Mouse (Mus musculus): ENCODE data around the gene Hmox1.
A peak's percentile ranks its signal among the peaks of the same experiment; 100 is the strongest.

Gene Hmox1

DNA sequence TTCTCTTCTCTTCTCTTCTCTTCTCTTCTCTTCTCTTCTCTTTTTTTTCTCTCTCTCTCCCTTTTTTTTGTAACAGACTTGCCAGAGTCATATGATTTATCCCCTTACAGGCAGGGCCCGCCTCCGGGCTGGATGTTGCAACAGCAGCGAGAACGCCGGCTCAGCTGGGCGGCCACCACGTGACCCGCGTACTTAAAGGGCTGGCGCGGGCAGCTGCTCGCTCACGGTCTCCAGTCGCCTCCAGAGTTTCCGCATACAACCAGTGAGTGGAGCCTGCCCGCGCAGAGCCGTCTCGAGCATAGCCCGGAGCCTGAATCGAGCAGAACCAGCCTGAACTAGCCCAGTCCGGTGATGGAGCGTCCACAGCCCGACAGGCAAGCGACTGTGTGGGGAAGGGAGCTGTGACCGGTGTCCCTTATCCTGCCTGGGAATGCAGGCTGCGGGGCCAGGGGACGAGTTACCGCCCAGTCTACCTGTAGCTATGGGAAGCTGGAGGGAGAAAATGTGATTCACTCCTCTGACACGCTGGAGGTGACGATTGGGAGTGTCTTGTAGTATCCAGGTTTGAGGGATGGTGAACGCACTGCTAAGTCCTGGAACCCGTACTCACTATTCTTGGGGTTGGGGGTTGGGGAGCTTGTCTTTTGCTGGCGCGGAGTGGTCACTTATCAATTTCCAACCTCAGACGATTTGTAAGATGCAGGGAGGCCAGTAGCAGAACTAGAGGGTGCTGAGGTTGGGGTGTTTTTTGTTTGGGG, at the start of gene Hmox1:
Gene Hmox1 (plus strand): TSS at position 223 of the 758 bp plus-strand sequence.
- DNase-seq (ENCODE audit: low spot score), result peak; percentile 81

DNA sequence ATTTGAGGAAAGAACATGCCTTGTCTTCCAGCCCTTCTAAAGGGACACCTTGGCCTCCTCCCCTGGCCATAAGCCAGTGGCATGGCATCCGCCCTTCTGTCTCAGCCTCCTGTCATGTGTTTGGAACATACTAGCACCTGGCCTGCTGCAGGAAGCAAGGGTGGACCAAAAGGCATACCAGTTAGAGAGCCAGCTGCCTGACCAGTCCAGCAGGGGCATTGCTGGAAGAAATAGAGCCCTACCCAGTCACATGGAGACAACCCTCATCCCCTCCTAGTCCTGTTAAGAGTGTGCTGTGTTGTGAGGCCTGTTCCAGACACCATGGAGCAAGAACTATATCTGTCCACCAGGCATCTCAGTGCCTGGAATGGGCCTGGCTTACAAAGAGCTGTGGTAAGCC, 47.1 kb upstream of the Hmox1 start:
- DNase-seq (ENCODE audit: low spot score), result no peak

GRCm38 (mm10) chr8:75047784-75048183, 45.6 kb upstream of the Hmox1 start:
- DNase-seq (ENCODE audit: low spot score), result no peak

GRCm38 (mm10) chr8:75053342-75053741, 40.1 kb upstream of the Hmox1 start:
- DNase-seq (ENCODE audit: low spot score), result no peak

DNA sequence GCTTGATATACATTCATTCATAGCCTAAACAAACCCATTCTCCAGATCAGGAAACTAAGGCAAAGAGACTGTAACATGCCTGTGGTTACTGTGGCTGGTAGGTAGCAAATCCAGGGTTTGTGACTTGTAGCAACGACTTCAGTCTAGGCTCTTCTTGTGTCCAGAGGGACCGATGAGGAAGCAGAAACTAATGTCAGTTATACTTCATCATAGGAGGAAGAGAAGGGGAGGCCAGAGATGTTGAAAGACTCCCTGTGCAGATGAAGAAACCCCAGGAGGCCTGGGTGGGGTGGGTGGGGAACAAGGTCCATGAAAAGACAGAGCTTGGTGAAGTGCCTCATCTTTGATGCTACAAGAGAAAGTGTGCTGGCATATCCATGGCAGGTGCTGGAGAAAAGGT, 37.7 kb upstream of the Hmox1 start:
- DNase-seq (ENCODE audit: low spot score), result no peak

- DNase-seq (ENCODE audit: low spot score), result no peak
Measured at GRCm38 (mm10) chr8:75060022-75060421, 33.4 kb upstream of the Hmox1 start.

- DNase-seq (ENCODE audit: low spot score), result no peak
Measured at GRCm38 (mm10) chr8:75060815-75061214, 32.6 kb upstream of the Hmox1 start.

DNA sequence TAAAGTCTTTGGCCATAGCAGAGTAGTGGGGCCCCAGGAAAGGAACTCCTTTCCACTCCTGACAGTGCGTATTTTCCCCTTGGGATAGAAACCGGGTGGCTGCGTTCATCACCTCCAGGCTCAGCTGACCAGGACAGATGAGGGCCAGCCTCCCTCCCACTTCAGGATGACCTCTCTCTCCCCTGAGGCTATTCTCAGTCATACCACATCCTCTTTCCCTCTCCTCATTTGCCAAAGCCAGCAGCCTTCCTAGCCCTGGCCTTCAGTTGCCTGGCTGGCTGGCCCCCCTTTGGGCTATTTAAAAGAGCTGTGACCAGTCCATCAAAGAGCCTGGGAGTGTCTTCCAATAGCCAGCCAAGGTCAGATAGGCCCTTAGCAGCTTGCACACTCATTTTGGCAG, 30.1 kb upstream of the Hmox1 start:
- DNase-seq (ENCODE audit: low spot score), result no peak

DNA sequence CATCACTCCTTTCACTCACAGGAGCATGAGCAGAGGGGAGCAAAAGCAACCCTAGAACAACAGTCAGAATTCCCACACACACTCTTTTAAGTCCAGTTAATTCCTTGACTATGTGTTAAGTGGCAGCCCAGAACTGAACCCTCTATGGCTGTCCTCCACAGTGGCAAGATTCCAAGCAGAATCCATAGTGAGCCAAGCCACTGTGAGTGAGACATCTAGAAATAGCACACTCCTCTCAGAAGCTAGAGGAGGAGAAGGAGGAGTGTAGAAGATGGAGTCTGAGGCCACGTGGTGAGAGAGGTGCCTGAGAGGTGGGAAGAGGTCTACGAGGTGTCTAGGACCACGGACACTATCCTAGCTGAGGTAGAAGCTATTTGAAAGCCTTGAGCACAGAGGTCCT, 28.6 kb upstream of the Hmox1 start:
- DNase-seq (ENCODE audit: low spot score), result no peak

- no peak for DNase-seq (ENCODE audit: low spot score)
Measured at GRCm38 (mm10) chr8:75067287-75067686, 26.1 kb upstream of the Hmox1 start.

DNA sequence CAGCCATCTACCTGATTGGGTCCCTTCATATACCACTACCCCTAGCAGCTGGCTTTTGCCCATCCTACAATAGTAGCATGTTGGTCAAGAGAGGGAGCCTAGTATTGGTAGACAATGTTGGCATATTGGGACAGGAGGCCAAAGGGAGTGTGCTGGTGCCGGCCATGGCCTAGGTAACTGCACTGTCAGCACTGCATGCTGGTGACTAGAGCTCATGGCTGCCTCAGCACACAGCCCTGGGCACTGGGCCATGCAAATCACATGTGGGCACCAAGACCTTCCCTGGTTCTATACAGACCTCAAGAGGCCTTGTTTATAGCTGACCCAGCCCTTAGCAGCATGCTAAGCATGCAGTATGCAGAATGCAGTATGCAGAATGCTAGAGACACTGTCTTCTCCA, 23.1 kb upstream of the Hmox1 start:
- DNase-seq (ENCODE audit: low spot score), result no peak

- peak; percentile 82 for DNase-seq (ENCODE audit: low spot score)
Measured at GRCm38 (mm10) chr8:75071627-75072346, 21.6 kb upstream of the Hmox1 start.

DNA sequence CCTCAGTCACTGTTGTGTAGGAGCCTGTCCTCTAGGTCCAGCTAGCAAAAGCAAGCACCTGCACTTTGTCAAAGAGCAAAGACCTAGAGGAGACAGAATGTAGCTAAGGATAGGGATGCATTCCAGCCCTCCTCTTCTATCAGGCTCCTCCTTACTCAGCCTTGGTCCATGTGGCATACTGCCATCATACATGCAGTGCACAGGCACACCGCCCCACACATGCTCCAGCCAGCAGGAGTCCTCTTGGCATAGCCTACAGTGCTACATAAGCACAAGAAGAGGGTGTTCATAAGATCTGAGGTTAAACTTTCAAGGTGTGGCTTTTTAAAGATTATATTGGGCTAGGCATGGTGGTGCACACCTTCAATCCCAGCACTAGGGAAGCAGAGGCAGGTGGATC, 18.5 kb upstream of the Hmox1 start:
- DNase-seq (ENCODE audit: low spot score), result no peak

DNA sequence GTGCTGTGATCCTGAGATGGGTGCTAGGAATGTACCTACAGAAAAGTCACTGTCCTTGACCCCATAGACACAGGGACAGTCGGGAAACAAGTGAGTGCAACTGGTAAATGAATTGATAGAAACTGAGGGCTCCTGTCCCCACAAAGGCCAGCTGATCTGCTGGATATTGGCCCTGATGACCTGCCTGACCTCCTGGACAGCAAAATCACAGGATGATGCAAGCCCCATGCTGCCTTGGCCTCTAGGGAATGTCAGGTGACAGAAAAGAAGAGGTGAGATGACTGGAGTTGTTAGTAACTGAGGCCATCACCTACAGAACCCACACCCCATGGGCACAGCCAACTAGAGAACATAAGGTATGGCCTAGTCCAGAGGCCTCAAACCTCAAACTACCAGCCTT, 15.2 kb upstream of the Hmox1 start:
- no peak for DNase-seq (ENCODE audit: low spot score)

DNA sequence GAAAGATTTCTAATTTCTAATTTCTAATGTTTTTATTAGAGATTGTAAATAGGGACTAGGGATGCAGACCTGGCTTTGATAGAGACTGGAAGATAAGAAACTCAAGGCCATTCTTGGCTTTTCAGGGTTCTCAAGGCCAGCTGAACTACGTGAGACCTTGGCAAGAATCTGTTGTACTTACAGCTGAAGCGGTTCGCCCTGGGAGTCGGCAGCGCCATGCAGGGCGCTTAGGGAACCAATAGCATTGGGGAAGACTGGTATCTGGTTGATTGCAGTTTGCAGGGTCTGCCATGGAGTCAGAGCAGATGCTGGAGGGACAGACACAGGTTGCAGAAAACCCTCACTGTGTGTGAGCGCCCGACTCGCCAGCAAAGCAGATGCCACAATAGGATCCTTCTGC, 14.6 kb upstream of the Hmox1 start:
- no peak for DNase-seq (ENCODE audit: low spot score)

- DNase-seq (ENCODE audit: low spot score), result no peak
Measured at GRCm38 (mm10) chr8:75081364-75082040, 11.9 kb upstream of the Hmox1 start.

- no peak for DNase-seq (ENCODE audit: low spot score)
Measured at GRCm38 (mm10) chr8:75082181-75082805, 11.1 kb upstream of the Hmox1 start.

DNA sequence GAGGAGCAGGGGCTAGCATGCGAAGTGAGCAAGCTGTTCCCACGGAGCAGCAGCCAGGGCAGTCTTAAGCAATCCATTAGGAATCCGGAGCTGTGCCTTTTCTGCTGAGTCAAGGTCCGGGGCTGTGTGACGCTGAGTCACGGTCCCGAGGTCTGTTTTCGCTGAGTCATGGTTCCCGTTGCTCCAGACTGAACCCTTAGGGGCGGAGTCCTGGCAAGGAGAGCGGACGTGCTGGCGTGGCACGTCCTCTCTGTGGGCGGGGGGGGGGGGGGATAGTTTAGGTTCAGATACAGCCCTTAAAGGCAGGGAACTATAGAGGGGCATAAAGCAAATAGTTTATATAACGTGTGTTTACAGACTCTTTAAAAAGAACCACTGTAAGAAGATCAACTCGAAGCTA, 9.6 kb upstream of the Hmox1 start:
- peak; percentile 92 for DNase-seq (ENCODE audit: low spot score)

- DNase-seq (ENCODE audit: low spot score), result no peak
Measured at GRCm38 (mm10) chr8:75084382-75085064, 8.9 kb upstream of the Hmox1 start.

DNA sequence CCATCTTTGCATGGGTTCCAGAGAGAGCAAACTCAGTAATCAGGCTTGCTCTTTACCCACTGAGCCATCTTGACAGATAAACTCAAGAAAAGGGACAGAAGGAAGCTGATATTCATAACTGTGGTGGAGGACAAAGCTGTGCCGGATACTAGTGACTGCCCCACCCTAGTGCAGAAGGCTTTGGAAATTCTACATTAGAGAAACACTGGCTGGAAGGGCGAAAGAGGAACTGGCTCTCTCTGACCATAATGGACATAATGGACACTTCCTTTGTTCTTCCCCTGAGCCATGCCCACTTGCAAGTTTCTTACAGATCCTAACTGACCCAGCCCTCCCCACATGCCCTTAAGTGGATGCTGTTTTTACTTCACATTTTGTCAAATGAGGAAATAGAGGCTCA, 7.4 kb upstream of the Hmox1 start:
- no peak for DNase-seq (ENCODE audit: low spot score)

GRCm38 (mm10) chr8:75087127-75087526, 6.3 kb upstream of the Hmox1 start:
- DNase-seq (ENCODE audit: low spot score), result no peak

All from ovary, postnatal 14 days (tissue).